Mouse (Mus musculus): ENCODE results near the gene Ankrd13a. TPM values are rescaled to one million over a fixed set of nuclear protein-coding genes. Genes with fewer than 3 reads are reported as not detected.

Ankrd13a gene
- polyA plus RNA-seq, 2 experiments = 38.6 to 46.6 TPM

DNA sequence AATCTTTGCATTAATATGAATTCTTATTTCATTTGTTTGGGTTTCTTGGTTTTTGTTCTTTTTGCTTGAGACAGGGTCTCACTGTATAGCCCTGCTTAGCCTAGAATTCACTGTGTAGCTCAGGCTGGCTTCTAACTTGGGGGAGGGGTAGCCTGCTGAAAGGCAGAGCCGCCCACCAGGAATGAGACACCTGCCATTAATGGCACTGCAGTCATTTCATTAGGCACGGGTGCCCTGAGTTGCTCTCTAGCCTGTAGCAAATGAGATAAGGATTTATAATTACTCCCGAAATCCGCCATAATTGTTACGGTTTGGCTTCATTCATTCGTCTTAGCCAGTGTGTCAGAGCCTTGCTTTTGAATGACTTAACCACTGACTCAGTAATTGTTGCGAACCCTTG lies 1.7 kb downstream of the Ankrd13a start:
- DNase-seq (ENCODE audit: low read depth in 3 of 3, low spot score in 3 of 3) = no peak
- ATAC-seq (ENCODE audit: insufficient read depth) = no peak
- Histone ChIP-seq H3K4me2 (ENCODE audit: low read depth) (peak overlapping the region; percentile 95), H3K4me1 (replicated peaks; ENCODE audit: control insufficient read depth in 2 of 2, insufficient read depth in 2 of 2, low read length in 1 of 2) (peaks cover 20 to 43% of the 10 kb centered on the region in 2 experiments), H3K36me3 (replicated peaks; ENCODE audit: control insufficient read depth, insufficient read depth, low read depth) (no peaks in the 10 kb centered on the region; the same call in 1 of the 2 replicates), H3K9ac (replicated peaks) (peak overlapping the region; percentile 97), H3K4me3 (ENCODE audit: insufficient read depth in 1 of 2, low read depth in 2 of 2, low read length in 2 of 2) (peak overlapping the region; percentile 91 to 100), H3K9me3 (ENCODE audit: control insufficient read depth, low read length) (no peaks in the 10 kb centered on the region), H3K27me3 (ENCODE audit: control insufficient read depth, insufficient read depth, low read length) (no peaks in the 10 kb centered on the region), H3K27ac (no peak overlapping the region)
- 29% methylated on average over 7 of the region's 7 CpGs for WGBS (ENCODE audit: insufficient replicate concordance)
- TF ChIP-seq EP300 (IDR thresholded peaks at IDR 0.05; ENCODE audit: low read depth) (no peak), CTCF (IDR thresholded peaks at IDR 0.05; ENCODE audit: low read depth) (no peak)

DNA sequence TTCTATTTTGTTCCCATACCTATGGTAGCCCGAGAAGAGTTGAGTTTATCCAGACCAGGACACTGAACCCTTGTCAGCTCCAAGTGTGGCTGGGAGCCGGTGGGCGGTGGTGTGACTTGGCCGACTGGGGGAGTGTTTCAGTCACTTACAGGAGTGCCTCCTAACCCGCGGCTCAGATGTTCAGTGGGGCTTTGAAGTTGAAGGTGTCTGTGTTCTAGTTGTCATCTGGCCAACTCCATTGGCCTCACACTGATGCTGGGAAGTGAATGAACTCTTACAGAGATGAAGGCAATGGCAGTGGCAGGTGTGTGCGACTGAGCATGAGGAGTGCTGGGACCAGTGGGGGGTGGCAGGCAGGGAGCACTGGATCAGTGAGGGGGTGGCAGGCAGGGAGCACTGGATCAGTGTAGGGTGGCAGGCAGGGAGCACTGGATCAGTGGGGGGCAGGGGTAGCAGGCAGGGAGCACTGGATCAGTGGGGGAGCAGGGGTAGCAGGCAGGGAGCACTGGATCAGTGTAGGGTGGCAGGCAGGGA lies 5.5 kb downstream of the Ankrd13a start:
- Histone ChIP-seq H3K4me3 (ENCODE audit: insufficient read depth in 1 of 2, low read depth in 2 of 2, low read length in 2 of 2) (no peak overlapping the region), H3K27me3 (ENCODE audit: control insufficient read depth, insufficient read depth, low read length) (no peaks in the 10 kb centered on the region), H3K4me2 (ENCODE audit: low read depth) (no peak overlapping the region), H3K27ac (no peak overlapping the region), H3K9me3 (ENCODE audit: control insufficient read depth, low read length) (no peaks in the 10 kb centered on the region), H3K4me1 (replicated peaks; ENCODE audit: control insufficient read depth in 2 of 2, insufficient read depth in 2 of 2, low read length in 1 of 2) (peaks cover 37 to 59% of the 10 kb centered on the region in 2 experiments), H3K9ac (replicated peaks) (no peak overlapping the region), H3K36me3 (replicated peaks; ENCODE audit: control insufficient read depth, insufficient read depth, low read depth) (no peaks in the 10 kb centered on the region; the same call in 1 of the 2 replicates)
- DNase-seq (ENCODE audit: low read depth in 3 of 3, low spot score in 3 of 3) (no peak), ATAC-seq (ENCODE audit: insufficient read depth) (no peak)
- TF ChIP-seq CTCF (IDR thresholded peaks at IDR 0.05; ENCODE audit: low read depth) (no peak), EP300 (IDR thresholded peaks at IDR 0.05; ENCODE audit: low read depth) (no peak)
- 57% methylated on average over 7 of the region's 7 CpGs for WGBS (ENCODE audit: insufficient replicate concordance)

DNA sequence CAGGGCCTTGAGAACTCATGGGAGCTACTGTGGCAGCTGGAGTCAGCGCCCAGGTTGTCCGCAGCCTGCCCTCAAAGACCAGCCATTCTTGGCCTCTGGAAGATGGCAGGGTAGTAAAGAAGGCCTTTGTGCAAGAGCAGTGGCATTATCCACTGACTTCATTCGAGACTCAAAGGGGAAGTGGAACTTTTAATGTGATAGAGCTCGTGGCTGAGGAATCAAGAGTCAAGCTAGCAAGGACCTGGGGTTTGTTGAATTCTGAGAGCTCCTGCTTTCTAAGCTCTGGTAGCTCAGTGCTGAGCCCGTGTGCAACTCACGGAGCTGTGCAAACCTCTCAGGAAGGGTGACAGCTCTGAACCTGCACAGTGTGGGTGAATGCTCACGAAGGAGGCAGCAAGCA lies 6.4 kb downstream of the Ankrd13a start:
- TF ChIP-seq CTCF (IDR thresholded peaks at IDR 0.05; ENCODE audit: low read depth) (no peak), EP300 (IDR thresholded peaks at IDR 0.05; ENCODE audit: low read depth) (no peak)
- DNase-seq (ENCODE audit: low read depth in 3 of 3, low spot score in 3 of 3) (no peak), ATAC-seq (ENCODE audit: insufficient read depth) (no peak)
- Histone ChIP-seq H3K4me3 (ENCODE audit: insufficient read depth in 1 of 2, low read depth in 2 of 2, low read length in 2 of 2) (no peak overlapping the region), H3K9me3 (ENCODE audit: control insufficient read depth, low read length) (no peaks in the 10 kb centered on the region), H3K4me1 (replicated peaks; ENCODE audit: control insufficient read depth in 2 of 2, insufficient read depth in 2 of 2, low read length in 1 of 2) (peaks cover 36 to 61% of the 10 kb centered on the region in 2 experiments), H3K36me3 (replicated peaks; ENCODE audit: control insufficient read depth, insufficient read depth, low read depth) (peaks cover 3% of the 10 kb centered on the region; the same call in 1 of the 2 replicates), H3K9ac (replicated peaks) (no peak overlapping the region; the same call in 1 of the 2 replicates), H3K4me2 (ENCODE audit: low read depth) (no peak overlapping the region), H3K27ac (no peak overlapping the region), H3K27me3 (ENCODE audit: control insufficient read depth, insufficient read depth, low read length) (no peaks in the 10 kb centered on the region)
- WGBS (ENCODE audit: insufficient replicate concordance) = 52% methylated on average over 7 of the region's 7 CpGs

DNA sequence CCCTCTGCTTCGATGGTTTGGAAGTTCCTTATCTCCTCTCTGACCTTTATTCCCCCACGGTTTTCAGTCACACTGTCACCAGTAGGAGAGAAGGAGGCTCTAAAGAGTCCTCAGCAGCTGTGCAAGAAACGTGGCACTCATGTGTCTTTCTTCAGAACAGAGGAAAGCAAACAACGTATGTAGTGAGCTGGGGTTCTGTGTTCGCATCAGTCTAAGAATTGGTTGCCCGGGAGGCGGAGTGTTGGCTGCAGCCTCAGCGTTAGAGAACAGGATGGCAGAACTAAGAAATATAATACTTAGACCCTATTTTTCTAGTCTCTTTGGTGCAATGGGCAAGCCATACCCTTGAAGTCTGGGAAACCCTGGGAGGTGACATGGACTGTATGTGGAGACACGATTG lies 8.5 kb downstream of the Ankrd13a start:
- no peak overlapping the region for H3K4me2 ChIP-seq (ENCODE audit: low read depth)
- ATAC-seq (ENCODE audit: insufficient read depth) (no peak), DNase-seq (ENCODE audit: low read depth in 3 of 3, low spot score in 3 of 3) (no peak)
- H3K27ac ChIP-seq = no peak overlapping the region
- no peaks in the 10 kb centered on the region for H3K9me3 ChIP-seq (ENCODE audit: control insufficient read depth, low read length)
- H3K4me1 ChIP-seq (replicated peaks; ENCODE audit: control insufficient read depth in 2 of 2, insufficient read depth in 2 of 2, low read length in 1 of 2) = peaks cover 29 to 50% of the 10 kb centered on the region in 2 experiments
- no peaks in the 10 kb centered on the region for H3K27me3 ChIP-seq (ENCODE audit: control insufficient read depth, insufficient read depth, low read length)
- TF ChIP-seq EP300 (IDR thresholded peaks at IDR 0.05; ENCODE audit: low read depth) (no peak), CTCF (IDR thresholded peaks at IDR 0.05; ENCODE audit: low read depth) (no peak)
- 46% methylated on average over 9 of the region's 9 CpGs for WGBS (ENCODE audit: insufficient replicate concordance)
- H3K4me3 ChIP-seq (ENCODE audit: insufficient read depth in 1 of 2, low read depth in 2 of 2, low read length in 2 of 2) = no peak overlapping the region
- H3K36me3 ChIP-seq (replicated peaks; ENCODE audit: control insufficient read depth, insufficient read depth, low read depth) = peaks cover 9% of the 10 kb centered on the region
- no peak overlapping the region for H3K9ac ChIP-seq (replicated peaks)

DNA sequence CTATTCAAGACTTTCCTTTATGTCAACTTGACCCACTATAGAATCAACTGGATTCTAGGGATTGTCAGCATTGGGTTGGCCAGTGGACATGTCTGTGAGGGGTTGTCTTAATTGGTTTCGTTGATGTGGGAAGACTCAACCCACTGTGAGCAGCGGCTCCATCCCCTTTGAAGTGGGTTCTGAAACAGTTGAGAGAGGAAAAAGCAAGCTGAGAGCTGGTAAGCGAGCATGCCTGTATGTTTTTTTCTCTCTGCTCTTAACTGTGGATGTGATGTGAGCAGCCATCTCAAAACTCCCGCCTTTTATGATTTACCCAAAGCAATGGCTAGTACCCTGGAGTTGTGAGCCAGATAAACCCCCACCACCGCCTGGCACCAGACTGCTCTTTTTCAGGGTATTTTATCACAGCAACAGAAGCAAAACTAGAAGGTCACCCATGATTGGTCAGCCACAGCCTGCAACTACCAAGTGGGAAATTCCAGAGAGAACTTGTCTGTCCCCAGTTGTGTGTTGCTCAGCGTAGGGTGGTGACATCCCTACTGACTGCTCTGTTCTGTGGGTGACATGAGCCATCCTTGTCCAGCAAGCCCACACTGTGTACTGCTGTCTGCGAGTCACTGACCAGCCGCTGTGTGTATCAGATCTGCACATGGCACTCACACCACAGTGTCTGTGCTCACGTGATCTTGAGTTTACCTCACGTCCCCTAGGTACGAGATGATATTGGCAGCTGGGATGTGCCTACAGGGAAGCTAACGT lies 9.1 kb downstream of the Ankrd13a start:
- ATAC-seq (ENCODE audit: insufficient read depth) (peak; percentile 11; the same call in 1 of the 2 replicates), DNase-seq (ENCODE audit: low read depth in 3 of 3, low spot score in 3 of 3) (peak in 1 of 3 experiments; percentile 60)
- WGBS (ENCODE audit: insufficient replicate concordance) = 29% methylated on average over 12 of the region's 12 CpGs
- Histone ChIP-seq H3K9me3 (ENCODE audit: control insufficient read depth, low read length) (no peaks in the 10 kb centered on the region), H3K27me3 (ENCODE audit: control insufficient read depth, insufficient read depth, low read length) (no peaks in the 10 kb centered on the region), H3K36me3 (replicated peaks; ENCODE audit: control insufficient read depth, insufficient read depth, low read depth) (peaks cover 13% of the 10 kb centered on the region), H3K4me3 (ENCODE audit: insufficient read depth in 1 of 2, low read depth in 2 of 2, low read length in 2 of 2) (no peak overlapping the region), H3K27ac (no peak overlapping the region), H3K4me2 (ENCODE audit: low read depth) (no peak overlapping the region), H3K4me1 (replicated peaks; ENCODE audit: control insufficient read depth in 2 of 2, insufficient read depth in 2 of 2, low read length in 1 of 2) (peaks cover 28 to 46% of the 10 kb centered on the region in 2 experiments), H3K9ac (replicated peaks) (no peak overlapping the region)
- TF ChIP-seq EP300 (IDR thresholded peaks at IDR 0.05; ENCODE audit: low read depth) = no peak
